Mouse (Mus musculus) urinary bladder, postnatal 25 days (tissue): ENCODE results near the gene Npb.
"Not testable (repeated sequence)": the region's sequence is repeated elsewhere in the genome, so short reads cannot be mapped to it uniquely, and the experiment has no call there.

Experiments
- DNase-seq: peaks from one replicate; pipeline ENCODE4 v3.0.0; 2022; ENCODE audit warnings: low spot score

Gene Npb

GRCm38 (mm10) chr11:120579316-120580107 is 28.8 kb upstream of the Npb start:
- peak; percentile 71 for DNase-seq

- DNase-seq: peak; percentile 24
These were observed 28.1 kb upstream of the Npb start for GRCm38 (mm10) chr11:120580190-120580589.

GRCm38 (mm10) chr11:120580871-120581331 is 27.4 kb upstream of the Npb start:
- peak; percentile 45 for DNase-seq

GRCm38 (mm10) chr11:120581490-120582267 is 26.6 kb upstream of the Npb start, which contains the start of gene Arhgdia:
Gene Arhgdia, minus strand, starts transcription at chr11:120581624.
- peak; percentile 88 for DNase-seq

GRCm38 (mm10) chr11:120582268-120582981 is 25.9 kb upstream of the Npb start:
- no peak for DNase-seq

- DNase-seq: not testable (repeated sequence)
These were observed 25.3 kb upstream of the Npb start for GRCm38 (mm10) chr11:120582982-120583293.

- DNase-seq: no peak
These were observed 24.3 kb upstream of the Npb start for GRCm38 (mm10) chr11:120583937-120584336.

GRCm38 (mm10) chr11:120588531-120588930 is 19.7 kb upstream of the Npb start:
- no peak for DNase-seq

GRCm38 (mm10) chr11:120597240-120598235 is 10.7 kb upstream of the Npb start:
- no peak for DNase-seq

GRCm38 (mm10) chr11:120598283-120598989 is 9.8 kb upstream of the Npb start, which contains the start of the genes Alyref and Anapc11:
Gene Alyref, minus strand, starts transcription at chr11:120598365.
Gene Anapc11, plus strand, starts transcription at chr11:120598421.
- peak; percentile 94 for DNase-seq

- DNase-seq: no peak
These were observed 9.2 kb upstream of the Npb start for GRCm38 (mm10) chr11:120598990-120599549.

- DNase-seq: no peak
These were observed 7.6 kb upstream of the Npb start for GRCm38 (mm10) chr11:120600716-120601115.

GRCm38 (mm10) chr11:120603545-120603944 is 4.7 kb upstream of the Npb start:
- no peak for DNase-seq

GRCm38 (mm10) chr11:120605667-120606066 is 2.6 kb upstream of the Npb start:
- no peak for DNase-seq

- no peak for DNase-seq
These were observed 1.5 kb upstream of the Npb start for GRCm38 (mm10) chr11:120606764-120607163.

GRCm38 (mm10) chr11:120609250-120609649 is 973 bp downstream of the Npb start:
- DNase-seq: no peak

- no peak for DNase-seq
These were observed 2.3 kb downstream of the Npb start for GRCm38 (mm10) chr11:120610477-120611046.

GRCm38 (mm10) chr11:120612763-120613162 is 4.5 kb downstream of the Npb start:
- peak; percentile 50 for DNase-seq

GRCm38 (mm10) chr11:120613481-120613972 is 5.2 kb downstream of the Npb start:
- DNase-seq: no peak

GRCm38 (mm10) chr11:120613976-120614375 is 5.7 kb downstream of the Npb start:
- no peak for DNase-seq
